Mouse (Mus musculus): ENCODE results near the gene Actr8.

DNA sequence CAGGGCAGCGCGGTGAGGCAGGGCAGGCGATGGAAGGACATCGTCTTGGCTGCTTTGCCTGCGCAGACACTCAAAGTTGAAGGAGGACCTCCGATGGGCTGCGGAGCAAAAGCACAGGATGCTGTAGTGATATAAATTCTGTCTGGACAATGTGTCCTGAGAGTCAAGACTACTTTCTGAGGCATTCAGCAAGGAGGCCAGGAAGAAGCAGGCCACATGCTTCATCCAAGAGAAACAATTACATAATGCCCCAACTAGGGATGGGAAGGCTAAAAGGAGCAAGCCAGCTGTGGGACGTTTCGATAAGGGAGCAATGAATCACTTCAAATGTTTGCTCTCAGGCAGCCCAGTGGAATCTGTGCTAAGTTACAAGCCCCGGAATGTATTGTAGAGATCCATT, 67.1 kb downstream of the Actr8 start:
- TF ChIP-seq EP300 (IDR thresholded peaks at IDR 0.05) = no peak
- TF ChIP-seq CTCF (IDR thresholded peaks at IDR 0.05) = no peak

Data from lung, postnatal 0 days (tissue).